Mouse (Mus musculus): Measurements from ENCODE around the gene Aagab.

GRCm38 (mm10) chr9:63610231-63610630 lies 7.8 kb downstream of the Aagab start:
- TF ChIP-seq CTCF (IDR thresholded peaks at IDR 0.05; ENCODE audit: extremely low read depth, insufficient read depth, insufficient read length, insufficient replicate concordance) (no peak), POLR2A (IDR thresholded peaks at IDR 0.05; ENCODE audit: low read depth, low read length) (no peak)
